Mouse (Mus musculus) CH12.LX (cell line): ENCODE results near the gene Gsdme.

Experiments used
- CTCF ChIP-seq, 2 experiments: IDR thresholded peaks in 1 of 2; conservative IDR thresholded peaks in 1 of 2; 2 replicates each; pipeline ENCODE4 v1.5.1; 2011 to 2012; ENCODE audit warnings: low read depth in 2 of 2, low read length in 2 of 2, improper control_type of control experiment in 1 of 2, inconsistent platforms in 1 of 2, mild to moderate bottlenecking in 1 of 2, moderate library complexity in 1 of 2
- E2F4 ChIP-seq: IDR thresholded peaks from 2 replicates; pipeline ENCODE4 v1.6.1; 2011; ENCODE audit warnings: low read depth, low read length, improper control_type of control experiment; ENCODE audit not compliant: insufficient replicate concordance
- EP300 ChIP-seq: IDR thresholded peaks from 2 replicates; pipeline ENCODE4 v1.6.1; 2011; ENCODE audit warnings: low read length, improper control_type of control experiment
- KAT2A ChIP-seq: IDR thresholded peaks from 2 replicates; pipeline ENCODE4 v1.6.1; 2012; ENCODE audit warnings: low read length, improper control_type of control experiment, inconsistent platforms; ENCODE audit not compliant: insufficient replicate concordance
- MAZ ChIP-seq: IDR thresholded peaks from 2 replicates; pipeline ENCODE4 v1.6.1; 2012; ENCODE audit warnings: low read depth, mild to moderate bottlenecking, inconsistent platforms, low read length, improper control_type of control experiment, moderate library complexity
- MYC ChIP-seq: IDR thresholded peaks from 2 replicates; pipeline ENCODE4 v1.6.1; 2011; ENCODE audit warnings: low read depth, mild to moderate bottlenecking, improper control_type of control experiment, low read length
- POLR2A ChIP-seq: IDR thresholded peaks from 2 replicates; pipeline ENCODE4 v1.6.1; 2011; ENCODE audit warnings: low read depth, mild to moderate bottlenecking, improper control_type of control experiment, low read length
- POLR2AphosphoS2 ChIP-seq: IDR thresholded peaks from 2 replicates; pipeline ENCODE4 v1.6.1; 2011; ENCODE audit warnings: low read depth, low read length, improper control_type of control experiment
- RAD21 ChIP-seq: IDR thresholded peaks from 2 replicates; pipeline ENCODE4 v1.6.1; 2011; ENCODE audit warnings: low read depth, mild to moderate bottlenecking, low read length, improper control_type of control experiment, moderate library complexity
- RCOR1 ChIP-seq: conservative IDR thresholded peaks from 2 replicates; pipeline ENCODE4 v1.6.1; 2012; ENCODE audit warnings: low read depth, mild to moderate bottlenecking, inconsistent platforms, low read length, improper control_type of control experiment
- TBP ChIP-seq: conservative IDR thresholded peaks from 2 replicates; pipeline ENCODE4 v1.6.1; 2011; ENCODE audit warnings: low read depth, low read length, improper control_type of control experiment
- ZNF384 ChIP-seq: IDR thresholded peaks from 2 replicates; pipeline ENCODE4 v1.6.1; 2012; ENCODE audit warnings: low read depth, low read length, improper control_type of control experiment, inconsistent platforms

DNA sequence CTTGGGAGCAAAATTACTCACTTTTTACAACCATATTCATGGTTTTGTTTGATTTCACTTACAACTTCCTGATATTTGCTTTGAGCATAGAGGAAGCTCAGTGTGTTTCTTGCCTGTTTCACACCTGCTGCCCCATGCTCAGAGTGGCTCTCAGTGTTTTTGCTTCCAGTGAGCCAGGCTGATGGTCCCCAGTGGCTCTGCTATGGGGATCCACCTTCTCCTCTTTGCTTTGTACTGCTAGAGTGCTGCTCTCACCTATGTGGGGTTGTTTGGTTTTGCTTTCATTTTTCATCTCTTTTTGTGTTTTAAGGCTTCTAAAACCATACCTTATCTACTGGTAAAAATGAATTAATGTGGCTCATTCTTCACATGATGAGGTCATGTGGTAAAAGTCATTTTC lies 117.5 kb downstream of the Gsdme start:
- TF ChIP-seq MYC (no peak), POLR2AphosphoS2 (no peak), CTCF (conservative IDR thresholded peaks at IDR 0.05 in 1 of 2, IDR thresholded peaks at IDR 0.05 in 1 of 2; ENCODE audit: low read depth in 2 of 2, low read length in 2 of 2) (no peak), RCOR1 (no peak), POLR2A (no peak), E2F4 (no peak), KAT2A (no peak), TBP (no peak), EP300 (0 out of 2 replicates have a peak, but pooled peaks have one; percentile 15), ZNF384 (no peak), RAD21 (no peak), MAZ (no peak)
